Mouse (Mus musculus): ENCODE measurements around the gene Nptx1.
A peak's percentile ranks its signal among the peaks of the same experiment; 100 is the strongest.

Gene Nptx1

DNA sequence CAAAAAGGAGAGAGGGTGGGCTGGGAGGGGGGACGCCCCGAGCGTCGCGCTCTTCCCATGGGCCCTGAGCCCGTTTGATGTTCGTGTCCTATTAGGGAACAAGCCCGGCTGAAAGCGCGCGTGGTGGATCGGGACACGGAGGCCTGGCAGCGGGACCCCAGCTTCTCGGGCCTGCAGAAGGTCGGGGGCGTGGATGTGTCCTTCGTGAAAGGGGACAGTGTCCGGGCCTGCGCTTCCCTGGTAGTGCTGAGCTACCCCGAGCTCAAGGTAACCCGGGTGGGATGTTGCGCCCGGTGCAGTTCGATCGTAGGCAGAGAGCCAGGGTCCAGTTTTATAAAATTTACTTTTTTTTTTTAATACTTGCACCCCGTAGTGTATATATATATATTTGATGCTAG is 55.9 kb downstream of the Nptx1 start:
- no peak for DNase-seq (ENCODE audit: low spot score in 2 of 2)

DNA sequence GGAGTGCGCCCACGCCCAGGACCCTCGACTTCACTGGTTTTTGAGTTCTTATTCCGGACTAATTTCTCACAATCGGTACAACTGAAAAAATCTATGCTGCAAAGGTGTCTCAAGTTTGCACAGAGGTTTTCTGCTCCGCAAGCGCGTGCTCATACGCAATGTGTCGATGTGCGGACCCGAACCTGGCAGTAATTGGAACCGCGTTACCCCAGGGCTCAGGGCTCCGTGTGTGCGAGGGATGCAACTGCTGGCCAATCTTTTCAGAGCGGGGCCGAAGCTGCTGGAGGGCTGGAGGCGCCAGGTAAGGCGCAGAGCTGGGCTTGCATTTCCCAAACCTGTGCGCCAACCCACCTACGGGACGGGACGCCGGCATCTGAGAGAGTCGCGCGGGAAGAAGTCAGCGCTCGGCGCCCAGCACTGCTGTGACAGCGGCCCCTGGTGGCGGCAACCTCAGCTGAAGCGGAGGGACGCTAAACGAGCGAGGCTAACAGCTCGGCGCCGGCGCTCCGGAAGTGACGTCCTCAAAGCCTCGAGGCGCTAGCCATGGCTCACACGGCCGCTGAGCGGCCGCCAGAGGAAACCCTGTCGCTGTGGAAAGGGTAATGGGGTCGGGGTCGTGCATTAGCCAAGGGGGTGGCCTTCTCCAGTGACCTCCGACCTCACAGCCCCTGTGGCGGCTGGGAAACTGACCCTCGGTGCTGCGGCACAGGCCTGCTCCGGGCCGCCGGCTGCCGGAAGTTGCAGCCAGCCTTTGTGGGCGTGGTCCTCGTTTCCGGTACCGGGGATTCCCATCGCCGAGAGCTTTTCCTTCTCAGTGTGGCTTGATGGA is 56.5 kb downstream of the Nptx1 start, which contains the start of gene Endov:
Gene Endov (plus strand): TSS at position 487 of the 829 bp plus-strand sequence.
- peak; percentile 99 for DNase-seq (ENCODE audit: low spot score in 2 of 2)
